Mouse (Mus musculus) thymus, adult 2 months (tissue): ENCODE data around the gene Aktip. TPM values are rescaled to one million over a fixed set of nuclear protein-coding genes. Genes with fewer than 3 reads are reported as not detected.
A peak's percentile ranks its signal among the peaks of the same experiment; 100 is the strongest.

Experiments
- DNase-seq: peaks from one replicate; pipeline ENCODE4 v3.0.0; 2021
- H3K27ac ChIP-seq: fragments of 200-500 bp; 2 replicates; pipeline ENCODE4 v1.5.1; 2012; ENCODE audit warnings: low read length, control low read depth; ENCODE audit not compliant: control insufficient read depth, insufficient read depth
- H3K27me3 ChIP-seq: fragments of 200-500 bp; 2 replicates; pipeline ENCODE4 v1.6.1; 2012; ENCODE audit warnings: mild to moderate bottlenecking, low read length, moderate library complexity, mixed read lengths; ENCODE audit not compliant: control insufficient read depth, insufficient read depth
- H3K36me3 ChIP-seq: fragments of 200-500 bp; 2 replicates; pipeline ENCODE4 v1.6.1; 2012; ENCODE audit warnings: mild to moderate bottlenecking, low read length, moderate library complexity; ENCODE audit not compliant: control insufficient read depth, insufficient read depth
- H3K4me1 ChIP-seq: fragments of 200-500 bp; replicated peaks from 2 replicates; pipeline ENCODE4 v1.6.1; 2012; ENCODE audit warnings: low read length; ENCODE audit not compliant: control insufficient read depth, insufficient read depth
- H3K4me3 ChIP-seq: fragments of 200-500 bp; 2 replicates; pipeline ENCODE4 v1.5.1; 2012; ENCODE audit warnings: mild to moderate bottlenecking, low read length, control low read depth, moderate library complexity; ENCODE audit not compliant: control insufficient read depth, insufficient read depth
- CTCF ChIP-seq: fragments of 200-500 bp; IDR thresholded peaks from 2 replicates; pipeline ENCODE4 v1.5.1; 2012; ENCODE audit warnings: mild to moderate bottlenecking, control low read depth, low read length, moderate library complexity, borderline replicate concordance; ENCODE audit not compliant: control insufficient read depth, poor library complexity, insufficient read depth; ENCODE audit errors: extremely low read depth
- POLR2A ChIP-seq: fragments of 200-500 bp; IDR thresholded peaks from 2 replicates; pipeline ENCODE4 v1.6.1; 2012; ENCODE audit warnings: mild to moderate bottlenecking, low read length, control low read depth, moderate library complexity; ENCODE audit not compliant: control insufficient read depth, poor library complexity, insufficient read depth; ENCODE audit errors: extremely low read depth
- WGBS: fragments of 180-500 bp; shearing (Covaris S2); methylation state at CpG from one replicate; pipeline ENCODE4 v1.1.7; 2018; 5-methylcytosine and 5-hydroxymethylcytosine counted together
- polyA plus RNA-seq: library from polyadenylated mRNA; depleted of rRNA; stranded (reverse); fragments of >200 nt; gene quantifications from 2 replicates; pipeline ENCODE4 v1.2.3, GENCODE M21; 2012

Aktip gene
- polyA plus RNA-seq, 1 experiment, result 25.0 TPM

GRCm38 (mm10) chr8:91118131-91118530 is 81.6 kb downstream of the Aktip start:
- no peaks in the 10 kb centered on the region for H3K27me3 ChIP-seq
- TF ChIP-seq CTCF, result no peak
- no peak for TF ChIP-seq POLR2A
- H3K27ac ChIP-seq, result no peak overlapping the region
- no peaks in the 10 kb centered on the region for H3K4me1 ChIP-seq
- no peak for DNase-seq
- WGBS, result 81% methylated on average over 3 of the region's 3 CpGs
- H3K36me3 ChIP-seq, result peaks cover 85% of the 10 kb centered on the region
- H3K4me3 ChIP-seq, result no peak overlapping the region

- DNase-seq, result peak; percentile 30
- Histone ChIP-seq H3K36me3 (peaks cover 81% of the 10 kb centered on the region), H3K27me3 (no peaks in the 10 kb centered on the region), H3K27ac (no peak overlapping the region), H3K4me3 (no peak overlapping the region), H3K4me1 (no peaks in the 10 kb centered on the region)
- WGBS, result 90% methylated on average over 4 of the region's 4 CpGs
- TF ChIP-seq CTCF, result no peak
- TF ChIP-seq POLR2A, result no peak
These were observed 82.2 kb downstream of the Aktip start for GRCm38 (mm10) chr8:91117537-91117936.

GRCm38 (mm10) chr8:91114910-91115309 is 84.9 kb downstream of the Aktip start:
- H3K4me1 ChIP-seq, result no peaks in the 10 kb centered on the region
- H3K36me3 ChIP-seq, result peaks cover 71% of the 10 kb centered on the region
- DNase-seq, result no peak
- no peak overlapping the region for H3K27ac ChIP-seq
- 96% methylated on average over 11 of the region's 11 CpGs for WGBS
- no peak overlapping the region for H3K4me3 ChIP-seq
- no peaks in the 10 kb centered on the region for H3K27me3 ChIP-seq
- TF ChIP-seq CTCF (no peak), POLR2A (no peak)

- Histone ChIP-seq H3K27ac (no peak overlapping the region), H3K27me3 (no peaks in the 10 kb centered on the region), H3K36me3 (peaks cover 68% of the 10 kb centered on the region), H3K4me3 (no peak overlapping the region), H3K4me1 (no peaks in the 10 kb centered on the region)
- WGBS, result 97% methylated on average over 5 of the region's 5 CpGs
- TF ChIP-seq POLR2A, result no peak
- TF ChIP-seq CTCF, result no peak
- no peak for DNase-seq
These were observed 85.3 kb downstream of the Aktip start for GRCm38 (mm10) chr8:91114428-91114827.

GRCm38 (mm10) chr8:91111868-91112477 is 87.8 kb downstream of the Aktip start:
- Histone ChIP-seq H3K4me3 (no peak overlapping the region), H3K27ac (no peak overlapping the region; the same call in 1 of the 2 replicates), H3K4me1 (no peaks in the 10 kb centered on the region), H3K36me3 (peaks cover 58% of the 10 kb centered on the region), H3K27me3 (no peaks in the 10 kb centered on the region)
- WGBS, result 53% methylated on average over 5 of the region's 5 CpGs
- DNase-seq, result no peak
- TF ChIP-seq POLR2A, result no peak
- TF ChIP-seq CTCF, result no peak

- Histone ChIP-seq H3K4me1 (no peaks in the 10 kb centered on the region), H3K36me3 (peaks cover 58% of the 10 kb centered on the region), H3K27me3 (no peaks in the 10 kb centered on the region), H3K4me3 (no peak overlapping the region), H3K27ac (no peak overlapping the region)
- 98% methylated on average over 12 of the region's 12 CpGs for WGBS
- TF ChIP-seq POLR2A (no peak), CTCF (no peak)
- DNase-seq, result no peak
These were observed 93.5 kb downstream of the Aktip start for GRCm38 (mm10) chr8:91106271-91106670.

GRCm38 (mm10) chr8:91098106-91098505 is 101.7 kb downstream of the Aktip start:
- TF ChIP-seq POLR2A (no peak), CTCF (no peak)
- Histone ChIP-seq H3K4me3 (no peak overlapping the region), H3K27me3 (no peaks in the 10 kb centered on the region), H3K4me1 (no peaks in the 10 kb centered on the region), H3K36me3 (peaks cover 79% of the 10 kb centered on the region), H3K27ac (no peak overlapping the region)
- 98% methylated on average over 6 of the region's 6 CpGs for WGBS
- no peak for DNase-seq
